Comparison of ENCODE assay signal across 8 mouse cellular contexts in genomic region chr8:104219079-104219478, GRCm38 (mm10). TPM values are rescaled to one million over a fixed set of nuclear protein-coding genes. Genes with fewer than 3 reads are reported as not detected.
DNase-seq lines count a peak whose midpoint lies in the region; ATAC-seq lines count a peak whose summit lies in the region.

No protein-coding gene starts in this region.

- no peak overlapping the region for H3K27ac ChIP-seq in neural tube, embryonic 15.5 days (replicated peaks)
- no peak overlapping the region for H3K27ac ChIP-seq in forebrain, embryonic 16.5 days (ENCODE audit: low read length)
- H3K27ac ChIP-seq in liver, embryonic 12.5 days: no peak overlapping the region

- no peaks in the 10 kb centered on the region for H3K4me1 ChIP-seq in neural tube, embryonic 15.5 days
- H3K4me1 ChIP-seq in forebrain, embryonic 16.5 days (replicated peaks; ENCODE audit: control insufficient read depth, insufficient read depth, low read length): no peaks in the 10 kb centered on the region
- no peaks in the 10 kb centered on the region for H3K4me1 ChIP-seq in liver, embryonic 12.5 days

- no peak overlapping the region for H3K9ac ChIP-seq in neural tube, embryonic 15.5 days (replicated peaks)
- H3K9ac ChIP-seq in forebrain, embryonic 16.5 days (replicated peaks; ENCODE audit: low read depth, low read length): no peak overlapping the region
- H3K9ac ChIP-seq in liver, embryonic 12.5 days: no peak overlapping the region

- no peak overlapping the region for H3K4me2 ChIP-seq in neural tube, embryonic 15.5 days
- H3K4me2 ChIP-seq in forebrain, embryonic 16.5 days (ENCODE audit: low read length): no peak overlapping the region
- H3K4me2 ChIP-seq in liver, embryonic 12.5 days: no peak overlapping the region

- 28% methylated on average over 11 of the region's 11 CpGs for WGBS in neural tube, embryonic 15.5 days
- 12% methylated on average over 11 of the region's 11 CpGs for WGBS in forebrain, embryonic 16.5 days
- WGBS in liver, embryonic 12.5 days (ENCODE audit: insufficient replicate concordance): 13% methylated on average over 11 of the region's 11 CpGs

- ATAC-seq in neural tube, embryonic 15.5 days (ENCODE audit: low FRiP score): no peak
- 0 out of 2 replicates have a peak, but pooled peaks have one; percentile 32 for ATAC-seq in forebrain, embryonic 16.5 days
- peak; percentile 40 for ATAC-seq in liver, embryonic 12.5 days

- no peaks in the 10 kb centered on the region for H3K27me3 ChIP-seq in neural tube, embryonic 15.5 days (replicated peaks)
- no peaks in the 10 kb centered on the region for H3K27me3 ChIP-seq in forebrain, embryonic 16.5 days (replicated peaks; ENCODE audit: control insufficient read depth, insufficient read depth, low read length)
- H3K27me3 ChIP-seq in liver, embryonic 12.5 days (replicated peaks): peaks cover 13% of the 10 kb centered on the region; the same call in 1 of the 2 replicates

- peaks cover 8% of the 10 kb centered on the region for H3K36me3 ChIP-seq in neural tube, embryonic 15.5 days
- H3K36me3 ChIP-seq in forebrain, embryonic 16.5 days (ENCODE audit: control insufficient read depth, insufficient read depth): peaks cover 5% of the 10 kb centered on the region
- H3K36me3 ChIP-seq in liver, embryonic 12.5 days: no peaks in the 10 kb centered on the region

- H3K4me3 ChIP-seq in neural tube, embryonic 15.5 days (replicated peaks): no peak overlapping the region
- H3K4me3 ChIP-seq in forebrain, embryonic 16.5 days (replicated peaks; ENCODE audit: low read length): no peak overlapping the region
- no peak overlapping the region for H3K4me3 ChIP-seq in liver, embryonic 12.5 days

- DNase-seq in neural tube, embryonic 10.5 days (ENCODE audit: extremely low spot score, low spot score): peak; percentile 56
- DNase-seq in adrenal gland, adult 2 months: peak; percentile 53
- DNase-seq in induced T-regulatory cell, adult 2 months (ENCODE audit: low read depth): peak; percentile 82
- DNase-seq in retina, embryonic 14.5 days (ENCODE audit: low spot score): peak; percentile 71
- peak; percentile 72 to 74 for DNase-seq in thymus, postnatal 36 days

- H3K9me3 ChIP-seq in neural tube, embryonic 15.5 days (replicated peaks): 0 out of 2 replicates have a peak, but pooled peaks cover under 1% of the 10 kb centered on the region
- no peaks in the 10 kb centered on the region for H3K9me3 ChIP-seq in forebrain, embryonic 16.5 days (ENCODE audit: control insufficient read depth, low read length)
- no peaks in the 10 kb centered on the region for H3K9me3 ChIP-seq in liver, embryonic 12.5 days (replicated peaks)

RNA-seq across cellular contexts. Expression of gene Tk2, which starts 29.3 kb away (rescaled TPM):
- 40.2 and 46.7 TPM in 2 replicates for polyA plus RNA-seq in neural tube, embryonic 15.5 days (2015; fragmentation: Nextera tagmentation; extraction: Ambion mirVana)
- total RNA-seq in adrenal gland, adult 2 months (2021): 10 to 100 TPM; 59.3 to 87.1 TPM
- polyA plus RNA-seq in adrenal gland, adult 2 months (2012; rRNA removed): 54.6 and 62.1 TPM in 2 replicates
- 51.7 and 54.3 TPM in 2 replicates for polyA plus RNA-seq in forebrain, embryonic 16.5 days (2015; fragmentation: Nextera tagmentation; extraction: Ambion mirVana)
- 8.1 and 9.1 TPM in 2 replicates for polyA plus RNA-seq in liver, embryonic 12.5 days (2016; fragmentation: Nextera tagmentation; extraction: Ambion mirVana)

RNA-seq across cellular contexts. Expression of gene Cklf, which starts 31.6 kb away (rescaled TPM):
- polyA plus RNA-seq in neural tube, embryonic 15.5 days (2015; fragmentation: Nextera tagmentation; extraction: Ambion mirVana): 36.8 and 38.3 TPM in 2 replicates
- total RNA-seq in adrenal gland, adult 2 months (2021): 10 to 100 TPM; 49.2 to 99.6 TPM
- polyA plus RNA-seq in adrenal gland, adult 2 months (2012; rRNA removed): 14.1 and 15.4 TPM in 2 replicates
- polyA plus RNA-seq in forebrain, embryonic 16.5 days (2015; fragmentation: Nextera tagmentation; extraction: Ambion mirVana): 36.0 and 36.3 TPM in 2 replicates
- 20.6 and 21.6 TPM in 2 replicates for polyA plus RNA-seq in liver, embryonic 12.5 days (2016; fragmentation: Nextera tagmentation; extraction: Ambion mirVana)

RNA-seq across cellular contexts. Expression of gene Bean1, which starts 48.8 kb away (rescaled TPM):
- 9.0 and 9.8 TPM in 2 replicates for polyA plus RNA-seq in neural tube, embryonic 15.5 days (2015; fragmentation: Nextera tagmentation; extraction: Ambion mirVana)
- total RNA-seq in adrenal gland, adult 2 months (2021): 1 to 10 TPM; 4.6 to 7.2 TPM
- polyA plus RNA-seq in adrenal gland, adult 2 months (2012; rRNA removed): 12.1 and 17.6 TPM in 2 replicates
- polyA plus RNA-seq in forebrain, embryonic 16.5 days (2015; fragmentation: Nextera tagmentation; extraction: Ambion mirVana): 2.4 and 3.1 TPM in 2 replicates
- 0.06 TPM in 1 of 2 replicates, not detected in the other for polyA plus RNA-seq in liver, embryonic 12.5 days (2016; fragmentation: Nextera tagmentation; extraction: Ambion mirVana)
